Mouse (Mus musculus) embryonic facial prominence, embryonic 14.5 days (tissue): ENCODE results near the gene Krtap17-1. TPM values are rescaled to one million over a fixed set of nuclear protein-coding genes. Genes with fewer than 3 reads are reported as not detected.

Source experiments
- ATAC-seq: fragments of 200-750 bp; cut with Nextera tagmentation; 2 replicates; pipeline ENCODE4 v1.8.0; 2017; ENCODE audit warnings: low read depth, moderate number of reproducible peaks, moderate TSS enrichment
- DNase-seq: peaks from one replicate; pipeline ENCODE4 v3.0.0-alpha.2; 2015; ENCODE audit warnings: low spot score
- H3K27ac ChIP-seq: fragments of 300-500 bp; sonication (generic); replicated peaks from 2 replicates; pipeline ENCODE4 v1.5.1; 2014; ENCODE audit warnings: low read depth, mild to moderate bottlenecking, low read length, moderate library complexity
- H3K27me3 ChIP-seq: fragments of 300-500 bp; sonication (generic); replicated peaks from 2 replicates; pipeline ENCODE4 v1.6.1; 2014; ENCODE audit warnings: low read length; ENCODE audit not compliant: control insufficient read depth, insufficient read depth
- H3K36me3 ChIP-seq: fragments of 300-500 bp; sonication (generic); 2 replicates; pipeline ENCODE4 v1.6.1; 2014; ENCODE audit warnings: low read length, mixed read lengths; ENCODE audit not compliant: control insufficient read depth, insufficient read depth
- H3K4me1 ChIP-seq: fragments of 300-500 bp; sonication (generic); 2 replicates; pipeline ENCODE4 v1.6.1; 2014; ENCODE audit warnings: antibody characterized with exemption, low read length; ENCODE audit not compliant: control insufficient read depth, insufficient read depth
- H3K4me2 ChIP-seq: fragments of 300-500 bp; sonication (generic); 2 replicates; pipeline ENCODE4 v1.6.1; 2014; ENCODE audit warnings: low read depth, mild to moderate bottlenecking, low read length, moderate library complexity, mixed read lengths
- H3K4me3 ChIP-seq: fragments of 300-500 bp; sonication (generic); 2 replicates; pipeline ENCODE4 v1.5.1; 2014; ENCODE audit warnings: low read depth, mild to moderate bottlenecking, low read length
- H3K9ac ChIP-seq: fragments of 300-500 bp; sonication (generic); 2 replicates; pipeline ENCODE4 v1.6.1; 2014; ENCODE audit warnings: low read depth, mild to moderate bottlenecking, low read length, moderate library complexity, mixed read lengths
- H3K9me3 ChIP-seq: fragments of 300-500 bp; sonication (generic); 2 replicates; pipeline ENCODE4 v1.6.1; 2016; ENCODE audit warnings: low read length; ENCODE audit not compliant: control insufficient read depth
- WGBS: fragments of 180-500 bp; shearing (Covaris S2); extraction: QIAGEN DNeasy Blood & Tissue Kit; methylation state at CpG from one replicate; pipeline ENCODE4 v1.1.7; 2014; 5-methylcytosine and 5-hydroxymethylcytosine counted together
- polyA plus RNA-seq: library from polyadenylated mRNA; unstranded; fragments of >200 nt; fragmentation: Nextera tagmentation; extraction: Ambion mirVana; gene quantifications from 2 replicates; pipeline ENCODE4 v1.2.1, GENCODE M21; 2014

Krtap17-1 gene
- polyA plus RNA-seq, result 0.38 and 0.63 TPM in 2 replicates

DNA sequence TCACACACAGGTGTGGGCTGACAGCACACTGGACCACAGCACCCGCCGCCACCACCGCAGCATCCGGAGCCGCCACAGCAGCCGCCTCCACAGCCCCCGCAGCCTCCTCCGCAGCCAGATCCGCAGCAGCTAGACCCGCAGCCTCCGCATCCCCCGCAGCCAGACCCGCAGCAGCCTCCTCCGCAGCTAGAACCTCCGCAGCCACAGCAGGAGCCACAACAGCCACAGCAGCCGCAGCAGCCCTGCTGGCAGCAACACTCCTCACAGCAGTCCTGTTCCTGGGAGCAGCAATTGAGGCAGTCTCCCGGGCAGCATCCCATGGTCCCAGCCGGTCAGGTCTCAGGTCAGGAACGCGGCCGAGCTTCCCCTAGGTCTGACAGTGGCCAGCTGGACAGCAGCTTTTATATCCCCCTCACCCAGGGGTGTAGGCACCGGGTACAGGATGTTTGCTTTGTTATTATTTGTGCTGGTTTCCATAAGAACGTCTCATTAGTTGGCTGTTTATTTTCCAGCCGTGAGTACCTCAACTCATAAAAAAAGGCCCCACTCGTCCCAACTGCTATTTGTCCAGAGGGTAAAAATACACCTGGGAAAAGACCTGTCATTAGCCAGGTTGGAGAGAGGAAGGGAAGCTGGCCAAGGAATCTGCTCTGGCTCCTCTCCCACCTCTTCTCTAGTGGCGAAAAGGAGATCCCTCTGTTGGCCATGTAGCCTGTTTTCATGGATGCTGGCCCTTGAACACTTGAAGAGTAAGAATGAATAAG lies at the start of gene Krtap17-1:
Gene Krtap17-1 (minus strand): TSS at position 375 of the 764 bp plus-strand sequence.
- ATAC-seq (no peak), DNase-seq (no peak)
- WGBS, result 35% methylated on average over 12 of the region's 26 CpGs
- Histone ChIP-seq H3K9ac (0 out of 2 replicates have a peak within 1 kb of the TSS, but pooled peaks have one; percentile 16), H3K27ac (no peak within 1 kb of the TSS), H3K4me2 (0 out of 2 replicates have a peak within 1 kb of the TSS, but pooled peaks have one; percentile 15), H3K9me3 (no peaks in the 10 kb centered on the region), H3K36me3 (no peaks in the 10 kb centered on the region), H3K4me1 (no peaks in the 10 kb centered on the region), H3K4me3 (no peak within 1 kb of the TSS), H3K27me3 (peaks cover 28% of the 10 kb centered on the region)

DNA sequence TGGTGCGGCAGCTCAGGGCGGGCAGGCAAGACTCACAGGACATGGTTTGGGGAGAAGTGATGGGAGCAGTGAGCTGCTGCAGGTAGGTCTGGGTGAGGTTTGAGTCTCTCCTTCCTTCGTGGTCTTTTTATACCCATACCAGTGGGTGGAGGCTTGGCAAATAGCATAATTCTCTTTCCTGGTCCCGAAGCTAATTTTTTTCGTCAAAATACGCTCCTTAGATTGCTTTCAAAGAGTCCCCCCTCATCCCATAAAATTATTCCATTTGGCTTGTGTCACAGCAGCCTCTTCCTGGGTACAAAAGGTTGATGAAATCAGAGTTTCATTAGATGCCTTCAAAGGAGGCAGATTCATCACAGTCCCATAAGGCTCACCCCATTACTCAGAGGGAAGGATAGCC lies 47.7 kb upstream of the Krtap17-1 start, which contains the start of gene Krt34:
Gene Krt34 (minus strand): TSS at position 101 of the 400 bp plus-strand sequence.
- Histone ChIP-seq H3K4me1 (no peaks in the 10 kb centered on the region), H3K4me2 (no peak within 1 kb of the TSS), H3K4me3 (no peak within 1 kb of the TSS), H3K27me3 (no peaks in the 10 kb centered on the region), H3K9ac (no peak within 1 kb of the TSS), H3K9me3 (no peaks in the 10 kb centered on the region), H3K36me3 (no peaks in the 10 kb centered on the region), H3K27ac (no peak within 1 kb of the TSS)
- 89% methylated on average over 6 of the region's 6 CpGs for WGBS
- ATAC-seq (no peak), DNase-seq (no peak)

DNA sequence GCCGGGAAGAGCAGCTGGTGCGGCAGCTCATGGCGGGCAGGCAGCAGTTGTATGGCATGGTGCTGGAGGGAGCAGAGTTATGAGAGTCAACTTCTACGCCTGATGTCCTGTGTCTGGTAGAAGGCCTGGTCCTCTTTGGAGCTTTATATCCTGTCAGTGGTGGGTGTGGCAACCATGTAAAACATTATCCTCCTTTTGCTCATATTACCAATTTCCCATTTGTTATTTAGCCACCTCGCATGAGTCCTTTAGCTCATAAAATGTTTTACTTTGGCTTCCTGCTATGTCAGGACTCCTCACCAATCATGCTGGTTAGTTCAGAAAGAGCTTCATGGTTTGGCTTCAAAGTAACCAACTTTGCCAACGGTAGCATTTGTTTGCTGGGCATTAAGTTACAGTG lies 36.0 kb upstream of the Krtap17-1 start, which contains the start of gene Krt33b:
Gene Krt33b (minus strand): TSS at position 101 of the 400 bp plus-strand sequence.
- Histone ChIP-seq H3K36me3 (no peaks in the 10 kb centered on the region), H3K4me3 (no peak within 1 kb of the TSS), H3K4me1 (no peaks in the 10 kb centered on the region), H3K9ac (no peak within 1 kb of the TSS), H3K4me2 (no peak within 1 kb of the TSS), H3K27me3 (no peaks in the 10 kb centered on the region), H3K27ac (no peak within 1 kb of the TSS), H3K9me3 (no peaks in the 10 kb centered on the region)
- 87% methylated on average over 6 of the region's 6 CpGs for WGBS
- DNase-seq (no peak), ATAC-seq (no peak)

DNA sequence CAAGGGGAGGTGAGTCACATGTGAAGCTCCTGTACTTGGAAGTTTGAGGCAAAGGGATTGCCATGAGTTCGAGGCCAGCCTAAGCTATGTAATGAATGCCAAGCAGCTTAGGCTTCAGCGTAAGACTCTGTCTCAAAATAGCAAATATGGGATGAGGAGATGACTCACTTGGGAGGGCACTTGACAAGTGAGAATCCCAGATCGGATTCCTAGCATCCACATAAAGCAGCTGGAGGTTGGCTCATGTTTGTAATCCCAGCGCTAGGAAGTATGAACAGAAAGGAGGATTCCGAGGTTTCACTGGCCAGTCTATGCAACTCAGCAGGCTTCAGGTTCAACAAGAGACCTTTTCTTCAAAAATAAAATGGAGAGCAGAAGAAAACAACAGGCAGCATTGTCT lies 27.6 kb upstream of the Krtap17-1 start:
- no peaks in the 10 kb centered on the region for H3K4me1 ChIP-seq
- H3K9me3 ChIP-seq, result no peaks in the 10 kb centered on the region
- H3K4me3 ChIP-seq, result no peak overlapping the region
- H3K27me3 ChIP-seq, result no peaks in the 10 kb centered on the region
- ATAC-seq (no peak), DNase-seq (no peak)
- H3K9ac ChIP-seq, result no peak overlapping the region
- WGBS, result 66% methylated on average over 5 of the region's 5 CpGs
- no peak overlapping the region for H3K27ac ChIP-seq
- no peaks in the 10 kb centered on the region for H3K36me3 ChIP-seq
- no peak overlapping the region for H3K4me2 ChIP-seq

DNA sequence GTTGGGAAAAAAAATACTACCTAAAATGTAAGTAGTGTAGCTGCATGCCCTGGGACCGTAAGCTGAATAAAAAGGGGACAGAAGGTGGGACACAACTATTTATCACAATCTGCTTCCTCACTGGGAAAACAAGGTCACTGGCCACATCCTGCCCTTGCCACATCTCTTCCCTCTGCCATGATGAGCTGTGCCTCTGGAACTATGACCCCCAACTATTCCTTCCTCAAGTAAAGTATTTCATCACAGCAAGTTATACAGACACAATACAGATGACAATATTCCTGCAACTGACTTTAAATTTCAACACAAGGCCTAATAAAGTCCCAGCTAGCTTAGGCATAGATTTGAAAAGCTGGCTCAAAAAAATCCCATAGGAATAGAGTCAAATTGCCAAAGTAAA lies 25.7 kb upstream of the Krtap17-1 start:
- no peaks in the 10 kb centered on the region for H3K4me1 ChIP-seq
- H3K27me3 ChIP-seq, result no peaks in the 10 kb centered on the region
- 79% methylated on average over 1 of the region's 1 CpGs for WGBS
- no peak for DNase-seq
- H3K4me2 ChIP-seq, result no peak overlapping the region
- no peak for ATAC-seq
- no peak overlapping the region for H3K9ac ChIP-seq
- no peaks in the 10 kb centered on the region for H3K9me3 ChIP-seq
- H3K27ac ChIP-seq, result no peak overlapping the region
- H3K4me3 ChIP-seq, result no peak overlapping the region
- H3K36me3 ChIP-seq, result no peaks in the 10 kb centered on the region

DNA sequence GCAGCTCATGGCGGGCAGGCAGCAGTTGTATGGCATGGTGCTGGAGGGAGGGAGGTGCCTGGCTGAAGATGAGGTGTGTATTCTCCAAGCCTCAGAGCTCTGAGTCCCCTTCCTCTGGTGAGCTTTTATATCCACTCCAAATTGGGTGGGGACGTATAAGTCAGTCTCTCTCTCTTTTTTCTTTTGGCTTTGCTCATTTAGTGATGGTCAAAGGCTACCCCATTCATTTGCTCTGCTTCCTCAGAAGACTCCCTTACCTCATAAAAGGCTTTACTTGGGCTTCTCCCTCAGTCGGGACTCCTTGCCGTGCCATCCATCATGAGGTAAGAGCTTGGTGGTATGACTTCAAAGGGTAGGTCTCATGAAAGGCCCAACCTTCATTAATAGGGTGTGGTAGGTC lies 22.3 kb upstream of the Krtap17-1 start, which contains the start of gene Krt33a:
Gene Krt33a (minus strand): TSS at position 101 of the 400 bp plus-strand sequence.
- Histone ChIP-seq H3K36me3 (no peaks in the 10 kb centered on the region), H3K4me2 (no peak within 1 kb of the TSS), H3K4me1 (no peaks in the 10 kb centered on the region), H3K27me3 (no peaks in the 10 kb centered on the region), H3K27ac (no peak within 1 kb of the TSS), H3K9me3 (no peaks in the 10 kb centered on the region), H3K9ac (no peak within 1 kb of the TSS), H3K4me3 (no peak within 1 kb of the TSS)
- DNase-seq (no peak), ATAC-seq (no peak)
- WGBS, result 77% methylated on average over 4 of the region's 4 CpGs

DNA sequence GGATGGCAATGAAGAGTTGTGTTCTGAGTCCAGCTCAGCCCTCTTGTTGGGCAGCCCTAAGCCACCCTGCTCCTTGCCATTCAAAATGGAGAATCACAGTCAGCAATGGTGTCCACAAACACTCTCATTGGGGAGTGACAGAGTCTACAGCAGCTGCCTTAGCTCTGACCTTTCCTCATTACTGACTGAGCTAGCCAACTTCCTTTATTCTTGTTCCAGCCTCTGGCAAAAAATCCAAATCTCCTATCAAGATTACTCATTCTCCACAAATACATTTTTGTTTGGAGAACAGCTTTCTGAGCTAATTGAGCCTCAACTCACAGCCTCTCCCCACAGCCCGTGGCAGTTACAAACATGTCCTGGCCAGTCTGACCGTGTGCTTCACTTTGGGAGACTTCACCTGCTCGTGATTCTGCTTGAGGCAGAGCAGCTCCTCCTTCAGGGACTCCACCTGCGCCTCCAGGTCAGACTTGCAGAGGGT lies 19.9 kb upstream of the Krtap17-1 start:
- DNase-seq, result peak; percentile 46
- H3K36me3 ChIP-seq, result no peaks in the 10 kb centered on the region
- H3K4me2 ChIP-seq, result no peak overlapping the region
- no peaks in the 10 kb centered on the region for H3K9me3 ChIP-seq
- no peak overlapping the region for H3K4me3 ChIP-seq
- 69% methylated on average over 4 of the region's 4 CpGs for whole genome bisulfite sequencing
- H3K4me1 ChIP-seq, result no peaks in the 10 kb centered on the region
- H3K27me3 ChIP-seq, result no peaks in the 10 kb centered on the region
- 0 out of 2 replicates have a peak overlapping the region, but pooled peaks have one; percentile 15 for H3K27ac ChIP-seq
- no peak overlapping the region for H3K9ac ChIP-seq
- no peak for ATAC-seq

DNA sequence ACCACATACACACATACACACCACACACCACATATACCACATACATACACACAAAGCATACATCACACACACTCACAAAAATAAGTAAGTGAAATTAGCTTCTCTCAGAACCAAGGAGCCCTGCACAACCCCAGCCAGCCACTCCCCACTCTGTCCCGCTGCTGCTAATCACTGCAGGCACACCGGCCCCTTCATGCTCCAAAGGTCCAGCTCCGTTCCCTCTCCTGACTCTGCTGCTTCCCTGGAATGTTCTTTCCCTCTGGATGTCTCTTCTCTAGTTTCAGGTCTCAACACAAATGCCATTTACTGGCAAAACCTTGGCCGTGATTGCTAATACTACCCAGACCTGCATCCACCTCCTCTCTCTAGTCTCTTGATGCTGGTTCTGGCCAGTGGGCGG lies 16.9 kb upstream of the Krtap17-1 start:
- ATAC-seq (no peak), DNase-seq (no peak)
- no peak overlapping the region for H3K4me3 ChIP-seq
- no peaks in the 10 kb centered on the region for H3K27me3 ChIP-seq
- WGBS, result 81% methylated on average over 5 of the region's 5 CpGs
- no peak overlapping the region for H3K27ac ChIP-seq
- H3K36me3 ChIP-seq, result no peaks in the 10 kb centered on the region
- H3K4me2 ChIP-seq, result no peak overlapping the region
- H3K9ac ChIP-seq, result no peak overlapping the region
- no peaks in the 10 kb centered on the region; the same call in 1 of the 2 replicates for H3K4me1 ChIP-seq
- no peaks in the 10 kb centered on the region for H3K9me3 ChIP-seq
